Mouse (Mus musculus): ENCODE results near the gene Rrp15. TPM values are rescaled to one million over a fixed set of nuclear protein-coding genes. Genes with fewer than 3 reads are reported as not detected.

Gene Rrp15
- total RNA-seq, 2 experiments from 2014 or later = 13.0 to 16.8 TPM

- no peak for DNase-seq (ENCODE audit: low spot score in 2 of 2)
Observed at GRCm38 (mm10) chr1:186676199-186676598, 73.0 kb downstream of the Rrp15 start.

- no peak for DNase-seq (ENCODE audit: low spot score in 2 of 2)
Observed at GRCm38 (mm10) chr1:186675263-186675662, 73.9 kb downstream of the Rrp15 start.

- DNase-seq (ENCODE audit: low spot score in 2 of 2) = no peak
Observed at GRCm38 (mm10) chr1:186674621-186675020, 74.5 kb downstream of the Rrp15 start.

- DNase-seq (ENCODE audit: low spot score in 2 of 2) = no peak
Observed at GRCm38 (mm10) chr1:186673166-186673565, 76.0 kb downstream of the Rrp15 start.

Other genes starting within 250 kb of the Rrp15 start
- gene Tgfb2, start 43.4 kb downstream of the Rrp15 start, total RNA-seq (2021) = 10 to 100 TPM; 36.6 to 37.0 TPM
- gene D1Pas1, start 218.1 kb upstream of the Rrp15 start, total RNA-seq (2021) = not detected

Measured in layer of hippocampus, postnatal 14 days (tissue).